Mouse (Mus musculus) MEL (cell line): ENCODE measurements around the gene Ripk3. TPM values are rescaled to one million over a fixed set of nuclear protein-coding genes. Genes with fewer than 3 reads are reported as not detected.

ENCODE experiments used
- DNase-seq: peaks from one replicate; pipeline ENCODE4 v3.0.0; 2011; ENCODE audit warnings: low read depth, low spot score
- H3K27ac ChIP-seq: 2 replicates; pipeline ENCODE4 v1.5.1; 2012; ENCODE audit warnings: low read depth, mild to moderate bottlenecking, control low read depth, low read length, moderate library complexity; ENCODE audit not compliant: control insufficient read depth
- H3K27me3 ChIP-seq, 2 experiments: fragments of 150-350 bp in 1 of 2; sonication (generic) in 1 of 2; 2 replicates each; pipeline ENCODE4 v1.6.1; 2012; ENCODE audit warnings: low read length in 2 of 2, mild to moderate bottlenecking in 2 of 2, improper control_type of control experiment in 1 of 2, moderate library complexity in 1 of 2; ENCODE audit not compliant: insufficient read depth in 2 of 2, control insufficient read depth in 1 of 2
- H3K36me3 ChIP-seq, 2 experiments: 2 replicates each; pipeline ENCODE4 v1.6.1; 2012 to 2014; ENCODE audit warnings: low read length in 2 of 2, improper control_type of control experiment in 1 of 2, inconsistent platforms in 1 of 2, mild to moderate bottlenecking in 1 of 2; ENCODE audit not compliant: insufficient read depth in 2 of 2, control insufficient read depth in 1 of 2
- H3K4me1 ChIP-seq, 2 experiments: fragments of 150-350 bp in 1 of 2; sonication (generic) in 1 of 2; 2 replicates each; pipeline ENCODE4 v1.6.1; 2012; ENCODE audit warnings: low read length in 2 of 2, improper control_type of control experiment in 1 of 2, mild to moderate bottlenecking in 1 of 2; ENCODE audit not compliant: insufficient read depth in 2 of 2, control insufficient read depth in 1 of 2
- H3K4me3 ChIP-seq, 2 experiments: fragments of 150-350 bp in 1 of 2; sonication (generic) in 1 of 2; 2 replicates each; pipeline ENCODE4 v1.5.1; 2012; ENCODE audit warnings: low read depth in 2 of 2, low read length in 2 of 2, mild to moderate bottlenecking in 2 of 2, moderate library complexity in 2 of 2, control low read depth in 1 of 2, improper control_type of control experiment in 1 of 2; ENCODE audit not compliant: control insufficient read depth in 1 of 2, insufficient read depth in 1 of 2
- H3K79me2 ChIP-seq: 2 replicates; pipeline ENCODE4 v1.6.1; 2012; ENCODE audit warnings: mild to moderate bottlenecking, low read length, moderate library complexity; ENCODE audit not compliant: control insufficient read depth, poor library complexity, insufficient read depth
- H3K9ac ChIP-seq: 2 replicates; pipeline ENCODE4 v1.6.1; 2012; ENCODE audit warnings: low read depth, mild to moderate bottlenecking, control low read depth, low read length, moderate library complexity; ENCODE audit not compliant: control insufficient read depth, poor library complexity, severe bottlenecking
- H3K9me3 ChIP-seq: fragments of 150-350 bp; sonication (generic); replicated peaks from 2 replicates; pipeline ENCODE4 v1.6.1; 2012; ENCODE audit warnings: mild to moderate bottlenecking, low read length, improper control_type of control experiment, moderate library complexity; ENCODE audit not compliant: insufficient read depth
- BHLHE40 ChIP-seq: IDR thresholded peaks from 2 replicates; pipeline ENCODE4 v1.6.1; 2012; ENCODE audit warnings: low read depth, mild to moderate bottlenecking, inconsistent platforms, low read length, improper control_type of control experiment, borderline replicate concordance
- CHD1 ChIP-seq: IDR thresholded peaks from 2 replicates; pipeline ENCODE4 v1.6.1; 2012; ENCODE audit warnings: low read depth, mild to moderate bottlenecking, inconsistent platforms, low read length, improper control_type of control experiment
- CHD2 ChIP-seq: IDR thresholded peaks from 2 replicates; pipeline ENCODE4 v1.6.1; 2011; ENCODE audit warnings: low read length, improper control_type of control experiment
- CTCF ChIP-seq, 3 experiments: IDR thresholded peaks in 2 of 3; conservative IDR thresholded peaks in 1 of 3; 2 replicates each; pipeline ENCODE4 v1.5.1; 2011 to 2012; ENCODE audit warnings: low read length in 3 of 3, low read depth in 2 of 3, mild to moderate bottlenecking in 2 of 3, improper control_type of control experiment in 1 of 3, inconsistent platforms in 1 of 3, mixed read lengths in 1 of 3, moderate library complexity in 1 of 3; ENCODE audit not compliant: control insufficient read depth in 1 of 3, insufficient read depth in 1 of 3, poor library complexity in 1 of 3, severe bottlenecking in 1 of 3
- EP300 ChIP-seq, 2 experiments: IDR thresholded peaks; 2 replicates each; pipeline ENCODE4 v1.6.1; 2011; ENCODE audit warnings: improper control_type of control experiment in 2 of 2, low read length in 2 of 2, low read depth in 1 of 2, mild to moderate bottlenecking in 1 of 2
- ETS1 ChIP-seq: IDR thresholded peaks from 2 replicates; pipeline ENCODE4 v1.6.1; 2012; ENCODE audit warnings: low read depth, mild to moderate bottlenecking, inconsistent platforms, low read length, improper control_type of control experiment, moderate library complexity
- GABPA ChIP-seq: IDR thresholded peaks from 2 replicates; pipeline ENCODE4 v1.6.1; 2012; ENCODE audit warnings: low read depth, mild to moderate bottlenecking, inconsistent platforms, low read length, improper control_type of control experiment, moderate library complexity
- GATA1 ChIP-seq: IDR thresholded peaks from 2 replicates; pipeline ENCODE4 v1.6.1; 2011; ENCODE audit warnings: low read depth, low read length, improper control_type of control experiment
- HCFC1 ChIP-seq: IDR thresholded peaks from 2 replicates; pipeline ENCODE4 v1.6.1; 2012; ENCODE audit warnings: low read depth, mild to moderate bottlenecking, inconsistent platforms, low read length, improper control_type of control experiment, moderate library complexity
- KAT2A ChIP-seq: conservative IDR thresholded peaks from 2 replicates; pipeline ENCODE4 v1.6.1; 2012; ENCODE audit warnings: low read depth, low read length, improper control_type of control experiment, inconsistent platforms
- MAX ChIP-seq: IDR thresholded peaks from 2 replicates; pipeline ENCODE4 v1.6.1; 2011; ENCODE audit warnings: low read length, improper control_type of control experiment
- MXI1 ChIP-seq: IDR thresholded peaks from 2 replicates; pipeline ENCODE4 v1.6.1; 2011; ENCODE audit warnings: mild to moderate bottlenecking, low read depth, low read length, improper control_type of control experiment
- MYB ChIP-seq: IDR thresholded peaks from 2 replicates; pipeline ENCODE4 v1.6.1; 2011; ENCODE audit warnings: mild to moderate bottlenecking, low read depth, low read length, improper control_type of control experiment
- MYC ChIP-seq: IDR thresholded peaks from 2 replicates; pipeline ENCODE4 v1.6.1; 2011; ENCODE audit warnings: low read depth, mild to moderate bottlenecking, low read length, improper control_type of control experiment, moderate library complexity
- NELFE ChIP-seq: IDR thresholded peaks from 2 replicates; pipeline ENCODE4 v1.6.1; 2011; ENCODE audit warnings: low read depth, low read length, improper control_type of control experiment
- NRF1 ChIP-seq: IDR thresholded peaks from 2 replicates; pipeline ENCODE4 v1.6.1; 2014; ENCODE audit warnings: low read depth, mild to moderate bottlenecking, inconsistent platforms, low read length, improper control_type of control experiment, moderate library complexity; ENCODE audit not compliant: poor library complexity, insufficient read depth, severe bottlenecking
- POLR2AphosphoS2 ChIP-seq: IDR thresholded peaks from 2 replicates; pipeline ENCODE4 v1.6.1; 2011; ENCODE audit warnings: low read length, improper control_type of control experiment
- POLR2AphosphoS5 ChIP-seq: IDR thresholded peaks from 2 replicates; pipeline ENCODE4 v1.6.1; 2012; ENCODE audit warnings: low read depth, borderline replicate concordance, mild to moderate bottlenecking, inconsistent platforms, low read length, moderate library complexity, mixed read lengths
- RAD21 ChIP-seq: IDR thresholded peaks from 2 replicates; pipeline ENCODE4 v1.6.1; 2011; ENCODE audit warnings: mild to moderate bottlenecking, low read depth, low read length, improper control_type of control experiment
- SIN3A ChIP-seq: IDR thresholded peaks from 2 replicates; pipeline ENCODE4 v1.6.1; 2012; ENCODE audit warnings: low read length, improper control_type of control experiment, inconsistent platforms
- SMC3 ChIP-seq: IDR thresholded peaks from 2 replicates; pipeline ENCODE4 v1.6.1; 2011; ENCODE audit warnings: low read depth, low read length, improper control_type of control experiment
- TBP ChIP-seq: IDR thresholded peaks from 2 replicates; pipeline ENCODE4 v1.8.0; 2011; ENCODE audit warnings: low read depth, low read length, improper control_type of control experiment
- TCF12 ChIP-seq: IDR thresholded peaks from 2 replicates; pipeline ENCODE4 v1.6.1; 2014; ENCODE audit warnings: low read depth, mild to moderate bottlenecking, inconsistent platforms, low read length, improper control_type of control experiment, moderate library complexity
- UBTF ChIP-seq: IDR thresholded peaks from 2 replicates; pipeline ENCODE4 v1.6.1; 2012; ENCODE audit warnings: low read depth, mild to moderate bottlenecking, inconsistent platforms, low read length, improper control_type of control experiment, moderate library complexity, borderline replicate concordance; ENCODE audit not compliant: insufficient read depth
- USF2 ChIP-seq, 2 experiments: IDR thresholded peaks; 2 replicates each; pipeline ENCODE4 v1.6.1; 2011 to 2012; ENCODE audit warnings: improper control_type of control experiment in 2 of 2, low read length in 2 of 2, borderline replicate concordance in 1 of 2, inconsistent platforms in 1 of 2, low read depth in 1 of 2, mild to moderate bottlenecking in 1 of 2; ENCODE audit not compliant: insufficient read depth in 1 of 2
- ZC3H11A ChIP-seq: IDR thresholded peaks from 2 replicates; pipeline ENCODE4 v1.6.1; 2012; ENCODE audit warnings: low read depth, mild to moderate bottlenecking, inconsistent platforms, low read length, improper control_type of control experiment
- ZMIZ1 ChIP-seq: IDR thresholded peaks from 2 replicates; pipeline ENCODE4 v1.6.1; 2012; ENCODE audit warnings: low read depth, mild to moderate bottlenecking, inconsistent platforms, low read length, improper control_type of control experiment, moderate library complexity
- polyA plus RNA-seq, 2 experiments: library from polyadenylated mRNA; stranded (reverse) in 1 of 2; unstranded in 1 of 2; fragments of >175 nt in 1 of 2; fragments of >200 nt in 1 of 2; gene quantifications; 2 replicates each; pipeline versions ENCODE4 v1.2.1 to v1.2.4; 2012; ENCODE audit warnings: low replicate concordance in 2 of 2, low read depth in 1 of 2; ENCODE audit not compliant: insufficient read length in 2 of 2, insufficient read depth in 1 of 2, missing spikeins in 1 of 2
- total RNA-seq: library from RNA; depleted of rRNA; stranded (reverse); fragments of 300-350 nt; gene quantifications from 2 replicates; pipeline ENCODE4 v1.2.3, GENCODE M21; 2012

Gene Ripk3
- total and polyA plus RNA-seq, 3 experiments = 67.1 to 124 (median 123) TPM

GRCm38 (mm10) chr14:55743711-55744110 lies 45.0 kb downstream of the Ripk3 start:
- peak; percentile 89 for DNase-seq
- Histone ChIP-seq H3K9me3 (no peaks in the 10 kb centered on the region), H3K36me3 (peaks cover 0 to 10% of the 10 kb centered on the region in 2 experiments; a peak in 1 of 4 replicates), H3K27me3 (no peaks in the 10 kb centered on the region), H3K27ac (no peak overlapping the region), H3K4me1 (peaks cover 3 to 18% of the 10 kb centered on the region in 2 experiments; a peak in 2 of 4 replicates), H3K79me2 (peaks cover 22% of the 10 kb centered on the region), H3K4me3 (no peak overlapping the region), H3K9ac (no peak overlapping the region)
- TF ChIP-seq ZMIZ1 (no peak), MYC (0 out of 2 replicates have a peak, but pooled peaks have one; percentile 12), POLR2AphosphoS2 (no peak), NRF1 (no peak), GABPA (no peak), CTCF (IDR thresholded peaks at IDR 0.05 in 2 of 3, conservative IDR thresholded peaks at IDR 0.05 in 1 of 3; ENCODE audit: control insufficient read depth in 1 of 3, insufficient read depth in 1 of 3, low read depth in 2 of 3, low read length in 3 of 3, poor library complexity in 1 of 3, severe bottlenecking in 1 of 3) (peak; percentile 95 to 99 (median 96)), NELFE (no peak), UBTF (no peak), TBP (no peak), USF2 (IDR thresholded peaks at IDR 0.05; ENCODE audit: borderline replicate concordance in 1 of 2, insufficient read depth in 1 of 2, low read depth in 1 of 2, low read length in 2 of 2) (no peak), CHD1 (no peak), POLR2AphosphoS5 (no peak), ZC3H11A (peak; percentile 90), CHD2 (no peak), BHLHE40 (no peak), GATA1 (no peak), TCF12 (no peak), SIN3A (0 out of 2 replicates have a peak, but pooled peaks have one; percentile 60), EP300 (IDR thresholded peaks at IDR 0.05; ENCODE audit: low read depth in 1 of 2, low read length in 2 of 2) (no peak), ETS1 (no peak), RAD21 (peak; percentile 94), HCFC1 (peak; percentile 61; the same call in 1 of the 2 replicates), MXI1 (no peak), SMC3 (peak; percentile 97), MAX (no peak), MYB (no peak), KAT2A (no peak)
